8 mouse cellular contexts compared by ENCODE assay signal in the genomic region with DNA sequence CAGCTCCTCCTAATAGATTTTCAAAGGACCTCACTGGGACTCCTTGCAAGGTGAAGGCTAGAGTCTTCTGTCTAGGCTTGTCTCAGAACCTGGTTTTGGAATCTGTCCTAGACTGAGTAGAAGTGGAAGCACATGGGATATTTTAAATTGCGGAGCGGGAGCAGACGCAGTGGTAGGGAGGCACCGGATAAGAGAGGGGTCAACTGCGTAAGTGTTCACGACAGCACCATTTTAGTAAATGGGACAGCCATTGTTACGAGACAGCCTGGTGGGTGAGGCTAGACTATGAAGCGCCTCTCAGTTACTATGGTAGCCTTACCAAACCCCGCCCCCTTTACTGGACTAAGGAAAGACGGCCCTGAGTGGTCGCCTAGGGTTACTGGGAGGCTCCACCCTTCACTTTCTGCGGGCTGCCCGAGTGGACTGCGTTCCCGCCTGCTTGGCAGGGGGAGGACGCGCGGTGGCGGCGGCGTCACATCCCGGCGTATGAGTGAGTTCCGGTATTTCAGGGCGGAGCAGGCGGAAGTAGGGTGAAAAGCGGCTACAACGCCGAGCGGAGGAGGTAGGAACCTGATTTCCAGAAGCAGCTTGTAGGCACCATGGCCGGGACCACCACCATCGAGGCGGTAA. TPM values are rescaled to one million over a fixed set of nuclear protein-coding genes. Genes with fewer than 3 reads are reported as not detected.
A peak's percentile ranks its signal among the peaks of the same experiment; 100 is the strongest.
DNase-seq lines count a peak whose midpoint lies in the region; ATAC-seq lines count a peak whose summit lies in the region.

No protein-coding gene starts in this region.

- peak; percentile 78 to 83 for ATAC-seq in hematopoietic stem cell, adult 5-6 weeks (replicated peaks in 1 of 2; ENCODE audit: insufficient read depth in 1 of 2, low FRiP score in 2 of 2, low TSS enrichment in 1 of 2, low read depth in 1 of 2, poor library complexity in 2 of 2, severe bottlenecking in 2 of 2)
- peak; percentile 95 for ATAC-seq in lung, embryonic 16.5 days (ENCODE audit: low read depth)

- H3K27me3 ChIP-seq in lung, embryonic 16.5 days (ENCODE audit: control insufficient read depth, insufficient read depth, low read depth, low read length): no peaks in the 10 kb centered on the region

- DNase-seq in MEL-GATA-1-ER (ENCODE audit: extremely low read depth, low read depth): peak; percentile 98
- DNase-seq in cerebellum, adult 8-10 months: peak; percentile 83
- DNase-seq in forelimb bud, embryonic 11.5 days (ENCODE audit: low read depth, low spot score): peak; percentile 95
- DNase-seq in layer of hippocampus, adult 9-10 months (ENCODE audit: low spot score): peak; percentile 77
- peak; percentile 63 for DNase-seq in ovary, postnatal 10 days (ENCODE audit: low spot score)
- DNase-seq in thymus, postnatal 10 days (ENCODE audit: low spot score in 2 of 2): peak; percentile 84 to 86

- H3K4me3 ChIP-seq in lung, embryonic 16.5 days (ENCODE audit: low read length): peak overlapping the region; percentile 88

- no peaks in the 10 kb centered on the region for H3K36me3 ChIP-seq in lung, embryonic 16.5 days (ENCODE audit: control insufficient read depth, insufficient read depth, low read length)

- no peaks in the 10 kb centered on the region for H3K9me3 ChIP-seq in lung, embryonic 16.5 days (ENCODE audit: control insufficient read depth, low read length)

- under 1% methylated on average over 33 of the region's 33 CpGs for WGBS in lung, embryonic 16.5 days

- peak overlapping the region; percentile 68 for H3K4me2 ChIP-seq in lung, embryonic 16.5 days (ENCODE audit: low read depth, low read length)

- H3K4me1 ChIP-seq in lung, embryonic 16.5 days (replicated peaks; ENCODE audit: control insufficient read depth, insufficient read depth, low read length): peaks cover 34% of the 10 kb centered on the region

- H3K9ac ChIP-seq in lung, embryonic 16.5 days (ENCODE audit: low read length): peak overlapping the region; percentile 90

- H3K27ac ChIP-seq in lung, embryonic 16.5 days (ENCODE audit: low read length): peak overlapping the region; percentile 99

RNA-seq across cellular contexts. Expression of a gene that starts 6.8 kb away (rescaled TPM):
- 892 and 993 TPM in 2 replicates for total RNA-seq in hematopoietic stem cell, adult 5-6 weeks (2017)
- 656 and 695 TPM in 2 replicates for polyA plus RNA-seq in lung, embryonic 16.5 days (2015; fragmentation: Nextera tagmentation; extraction: Ambion mirVana)

RNA-seq across cellular contexts. Expression of a gene that starts 24.7 kb away (rescaled TPM):
- 0.45 and 0.88 TPM in 2 replicates for total RNA-seq in hematopoietic stem cell, adult 5-6 weeks (2017)
- polyA plus RNA-seq in lung, embryonic 16.5 days (2015; fragmentation: Nextera tagmentation; extraction: Ambion mirVana): 0.41 and 0.44 TPM in 2 replicates

RNA-seq across cellular contexts. Expression of a gene that starts 26.8 kb away (rescaled TPM):
- 196 and 198 TPM in 2 replicates for total RNA-seq in hematopoietic stem cell, adult 5-6 weeks (2017)
- 166 and 167 TPM in 2 replicates for polyA plus RNA-seq in lung, embryonic 16.5 days (2015; fragmentation: Nextera tagmentation; extraction: Ambion mirVana)

RNA-seq across cellular contexts. Expression of a gene that starts 27.8 kb away (rescaled TPM):
- total RNA-seq in hematopoietic stem cell, adult 5-6 weeks (2017): 51.5 and 53.0 TPM in 2 replicates
- polyA plus RNA-seq in lung, embryonic 16.5 days (2015; fragmentation: Nextera tagmentation; extraction: Ambion mirVana): 148 and 168 TPM in 2 replicates

Comparison
In these comparisons a context has a peak if more than half of its experiments do, and no peak if none do; other contexts are left out.
1. Peak in every context shown above with its lines: DNase-seq, ATAC-seq, H3K4me3 ChIP-seq and H3K27ac ChIP-seq.